Mouse (Mus musculus) liver, embryonic 14.5 days (tissue): ENCODE measurements around the gene Rcbtb1. TPM values are rescaled to one million over a fixed set of nuclear protein-coding genes. Genes with fewer than 3 reads are reported as not detected.
"Not testable (repeated sequence)": the region's sequence is repeated elsewhere in the genome, so short reads cannot be mapped to it uniquely, and the experiment has no call there.

Source experiments
- ATAC-seq: fragments of 200-750 bp; cut with Nextera tagmentation; 2 replicates; pipeline ENCODE4 v1.8.0; 2017; ENCODE audit warnings: moderate number of reproducible peaks, mild to moderate bottlenecking, moderate library complexity; ENCODE audit not compliant: insufficient read depth
- DNase-seq, 3 experiments: peaks; one replicate each; pipeline ENCODE4 v3.0.0-alpha.2; 2012 to 2013; ENCODE audit warnings: low read depth in 3 of 3, low spot score in 3 of 3
- H3K27ac ChIP-seq: fragments of 300-500 bp; sonication (generic); 2 replicates; pipeline ENCODE4 v1.5.1; 2014; ENCODE audit warnings: moderate library complexity, mild to moderate bottlenecking, control low read depth, inconsistent platforms
- H3K27me3 ChIP-seq: fragments of 300-500 bp; sonication (generic); 2 replicates; pipeline ENCODE4 v1.6.1; 2014; ENCODE audit warnings: mild to moderate bottlenecking, low read length, moderate library complexity; ENCODE audit not compliant: control insufficient read depth, insufficient read depth
- H3K36me3 ChIP-seq: fragments of 300-500 bp; sonication (generic); replicated peaks from 2 replicates; pipeline ENCODE4 v1.6.1; 2014; ENCODE audit warnings: low read depth; ENCODE audit not compliant: control insufficient read depth, insufficient read depth
- H3K4me1 ChIP-seq, 2 experiments: fragments of 200-500 bp in 1 of 2; fragments of 300-500 bp in 1 of 2; sonication (generic) in 1 of 2; replicated peaks; 2 replicates each; pipeline ENCODE4 v1.6.1; 2012 to 2014; ENCODE audit warnings: antibody characterized with exemption in 1 of 2, inconsistent platforms in 1 of 2, low read length in 1 of 2; ENCODE audit not compliant: control insufficient read depth in 2 of 2, insufficient read depth in 2 of 2
- H3K4me2 ChIP-seq: fragments of 300-500 bp; sonication (generic); 2 replicates; pipeline ENCODE4 v1.6.1; 2014; ENCODE audit warnings: low read depth, mild to moderate bottlenecking, control low read depth, moderate library complexity
- H3K4me3 ChIP-seq, 2 experiments: fragments of 200-500 bp in 1 of 2; fragments of 300-500 bp in 1 of 2; sonication (generic) in 1 of 2; 2 replicates each; pipeline ENCODE4 v1.5.1; 2012 to 2014; ENCODE audit warnings: low read depth in 2 of 2, low read length in 2 of 2, mild to moderate bottlenecking in 2 of 2, control low read depth in 1 of 2, inconsistent platforms in 1 of 2, moderate library complexity in 1 of 2; ENCODE audit not compliant: insufficient read depth in 1 of 2
- H3K9ac ChIP-seq: fragments of 300-500 bp; sonication (generic); replicated peaks from 2 replicates; pipeline ENCODE4 v1.6.1; 2014; ENCODE audit warnings: mild to moderate bottlenecking, control low read depth, moderate library complexity
- H3K9me3 ChIP-seq: fragments of 300-500 bp; sonication (generic); 2 replicates; pipeline ENCODE4 v1.6.1; 2016; ENCODE audit warnings: low read length, mixed read lengths; ENCODE audit not compliant: control insufficient read depth
- CTCF ChIP-seq: IDR thresholded peaks from 2 replicates; pipeline ENCODE4 v1.5.1; 2016; ENCODE audit warnings: antibody characterized with exemption, low read depth, control low read depth
- EP300 ChIP-seq: IDR thresholded peaks from 2 replicates; pipeline ENCODE4 v1.6.1; 2016; ENCODE audit warnings: antibody characterized with exemption, low read depth
- WGBS: fragments of 180-500 bp; shearing (Covaris S2); extraction: QIAGEN DNeasy Blood & Tissue Kit; methylation state at CpG from one replicate; pipeline ENCODE4 v1.1.7; 2014; ENCODE audit not compliant: insufficient replicate concordance; 5-methylcytosine and 5-hydroxymethylcytosine counted together
- polyA plus RNA-seq, 2 experiments: library from polyadenylated mRNA; depleted of rRNA in 1 of 2; stranded (reverse) in 1 of 2; unstranded in 1 of 2; fragments of >200 nt; fragmentation: Nextera tagmentation in 1 of 2; extraction: Ambion mirVana in 1 of 2; gene quantifications; 2 replicates each; pipeline versions ENCODE4 v1.2.1 to v1.2.3; 2012 to 2014

Rcbtb1 gene
- polyA plus RNA-seq, 2 experiments = 11.2 to 13.5 TPM

GRCm38 (mm10) chr14:59229822-59230221 is 28.8 kb downstream of the Rcbtb1 start:
- no peaks in the 10 kb centered on the region for H3K27me3 ChIP-seq
- no peak for ATAC-seq
- peaks cover 3% of the 10 kb centered on the region for H3K36me3 ChIP-seq
- no peak overlapping the region for H3K9ac ChIP-seq
- TF ChIP-seq EP300 (no peak), CTCF (peak; percentile 13; the same call in 1 of the 2 replicates)
- H3K4me2 ChIP-seq = no peak overlapping the region
- H3K9me3 ChIP-seq = no peaks in the 10 kb centered on the region
- H3K4me1 ChIP-seq = no peaks in the 10 kb centered on the region
- H3K4me3 ChIP-seq = no peak overlapping the region
- DNase-seq = no peak
- H3K27ac ChIP-seq = no peak overlapping the region
- WGBS = 78% methylated on average over 3 of the region's 3 CpGs

GRCm38 (mm10) chr14:59230331-59230966 is 29.4 kb downstream of the Rcbtb1 start:
- no peak overlapping the region for H3K9ac ChIP-seq
- H3K36me3 ChIP-seq = peaks cover 3% of the 10 kb centered on the region
- no peak overlapping the region for H3K4me3 ChIP-seq
- TF ChIP-seq CTCF = no peak
- no peak for TF ChIP-seq EP300
- 83% methylated on average over 21 of the region's 21 CpGs for WGBS
- H3K27me3 ChIP-seq = no peaks in the 10 kb centered on the region
- no peaks in the 10 kb centered on the region for H3K4me1 ChIP-seq
- DNase-seq (no peak), ATAC-seq (no peak)
- H3K27ac ChIP-seq = no peak overlapping the region
- no peak overlapping the region for H3K4me2 ChIP-seq
- H3K9me3 ChIP-seq = no peaks in the 10 kb centered on the region

GRCm38 (mm10) chr14:59232003-59232402 is 31.0 kb downstream of the Rcbtb1 start:
- Histone ChIP-seq H3K4me3 (no peak overlapping the region), H3K27ac (no peak overlapping the region), H3K4me2 (no peak overlapping the region), H3K27me3 (no peaks in the 10 kb centered on the region), H3K9ac (no peak overlapping the region), H3K9me3 (no peaks in the 10 kb centered on the region), H3K36me3 (peaks cover 3% of the 10 kb centered on the region; the same call in 1 of the 2 replicates), H3K4me1 (no peaks in the 10 kb centered on the region)
- 44% methylated on average over 5 of the region's 5 CpGs for WGBS
- TF ChIP-seq EP300 = no peak
- peak; percentile 67 for TF ChIP-seq CTCF
- DNase-seq (peak; percentile 14 to 17 (median 15)), ATAC-seq (peak; percentile 71)

GRCm38 (mm10) chr14:59233635-59234034 is 32.6 kb downstream of the Rcbtb1 start:
- no peaks in the 10 kb centered on the region for H3K9me3 ChIP-seq
- DNase-seq (no peak), ATAC-seq (no peak)
- no peak overlapping the region for H3K4me2 ChIP-seq
- H3K9ac ChIP-seq = no peak overlapping the region
- TF ChIP-seq CTCF (no peak), EP300 (no peak)
- peaks cover 3% of the 10 kb centered on the region; the same call in 1 of the 2 replicates for H3K36me3 ChIP-seq
- no peaks in the 10 kb centered on the region for H3K27me3 ChIP-seq
- H3K4me3 ChIP-seq = no peak overlapping the region
- no peak overlapping the region for H3K27ac ChIP-seq
- 86% methylated on average over 9 of the region's 9 CpGs for WGBS
- H3K4me1 ChIP-seq = no peaks in the 10 kb centered on the region

- not testable (repeated sequence) for DNase-seq
Measured at GRCm38 (mm10) chr14:59250350-59250749, 49.3 kb downstream of the Rcbtb1 start.

GRCm38 (mm10) chr14:59255861-59256260 is 54.9 kb downstream of the Rcbtb1 start:
- H3K27ac ChIP-seq, H3K4me1 ChIP-seq, H3K4me3 ChIP-seq, DNase-seq, ATAC-seq, H3K27me3 ChIP-seq, H3K4me2 ChIP-seq, H3K9ac ChIP-seq, H3K9me3 ChIP-seq, H3K36me3 ChIP-seq: not testable (repeated sequence)
- 59% methylated on average over 1 of the region's 1 CpGs for WGBS

More at GRCm38 (mm10) chr14:59250350-59250749, 49.3 kb downstream of the Rcbtb1 start:
- H3K9me3 ChIP-seq, H3K4me3 ChIP-seq, H3K9ac ChIP-seq, ATAC-seq, H3K27ac ChIP-seq, H3K4me2 ChIP-seq, H3K27me3 ChIP-seq, H3K4me1 ChIP-seq, H3K36me3 ChIP-seq: not testable (repeated sequence)
- 61% methylated on average over 5 of the region's 5 CpGs for WGBS
- peak; percentile 40 for TF ChIP-seq CTCF
